Mouse (Mus musculus) hindlimb bud, embryonic 11.5 days (tissue): ENCODE measurements around the gene Ckap5.
A peak's percentile ranks its signal among the peaks of the same experiment; 100 is the strongest.
"Not testable (repeated sequence)": the region's sequence is repeated elsewhere in the genome, so short reads cannot be mapped to it uniquely, and the experiment has no call there.

Source experiments
- DNase-seq: peaks from one replicate; pipeline ENCODE4 v3.0.0-alpha.2; 2012; ENCODE audit warnings: low read depth, low spot score; ENCODE audit errors: extremely low spot score

The Ckap5 gene

GRCm38 (mm10) chr2:91526294-91527146 is at the start of gene Ckap5:
Gene Ckap5 (plus strand): TSS chr2:91526762.
- DNase-seq = peak; percentile 76

GRCm38 (mm10) chr2:91476841-91477240 is 49.7 kb upstream of the Ckap5 start:
- DNase-seq = no peak

- no peak for DNase-seq
These were observed 46.2 kb upstream of the Ckap5 start for GRCm38 (mm10) chr2:91480399-91480801.

GRCm38 (mm10) chr2:91480805-91481514 is 45.6 kb upstream of the Ckap5 start:
- peak; percentile 75 for DNase-seq

GRCm38 (mm10) chr2:91484698-91485097 is 41.9 kb upstream of the Ckap5 start:
- DNase-seq = no peak

GRCm38 (mm10) chr2:91485256-91485655 is 41.3 kb upstream of the Ckap5 start:
- no peak for DNase-seq

GRCm38 (mm10) chr2:91487295-91487694 is 39.3 kb upstream of the Ckap5 start:
- not testable (repeated sequence) for DNase-seq

- no peak for DNase-seq
These were observed 34.4 kb upstream of the Ckap5 start for GRCm38 (mm10) chr2:91492071-91492635.

GRCm38 (mm10) chr2:91493981-91494380 is 32.6 kb upstream of the Ckap5 start:
- no peak for DNase-seq

GRCm38 (mm10) chr2:91498093-91498719 is 28.4 kb upstream of the Ckap5 start:
- no peak for DNase-seq

- no peak for DNase-seq
These were observed 18.5 kb upstream of the Ckap5 start for GRCm38 (mm10) chr2:91508076-91508475.

- no peak for DNase-seq
These were observed 9.4 kb upstream of the Ckap5 start for GRCm38 (mm10) chr2:91517186-91517585.

GRCm38 (mm10) chr2:91527147-91527486 is 555 bp downstream of the Ckap5 start:
- peak; percentile 26 for DNase-seq

- peak; percentile 18 for DNase-seq
These were observed 11.1 kb downstream of the Ckap5 start for GRCm38 (mm10) chr2:91537588-91538205.

- no peak for DNase-seq
These were observed 41.6 kb downstream of the Ckap5 start for GRCm38 (mm10) chr2:91568125-91568524.

GRCm38 (mm10) chr2:91580894-91581293 is 54.3 kb downstream of the Ckap5 start:
- DNase-seq = no peak

- DNase-seq = no peak
These were observed 59.7 kb downstream of the Ckap5 start for GRCm38 (mm10) chr2:91586242-91586641.

- no peak for DNase-seq
These were observed 73.9 kb downstream of the Ckap5 start for GRCm38 (mm10) chr2:91600475-91600874.

- DNase-seq = no peak
These were observed 75.8 kb downstream of the Ckap5 start for GRCm38 (mm10) chr2:91602389-91602788.

- DNase-seq = not testable (repeated sequence)
These were observed 82.8 kb downstream of the Ckap5 start for GRCm38 (mm10) chr2:91609370-91609769.

- DNase-seq = no peak
These were observed 95.8 kb downstream of the Ckap5 start for GRCm38 (mm10) chr2:91622356-91622755.
